Mouse (Mus musculus) lung, postnatal 0 days (tissue): ENCODE results near the gene Nacc1. TPM values are rescaled to one million over a fixed set of nuclear protein-coding genes. Genes with fewer than 3 reads are reported as not detected.

ENCODE experiments used
- ATAC-seq: fragments of 200-750 bp; cut with Nextera tagmentation; 2 replicates; pipeline ENCODE4 v1.8.0; 2017; ENCODE audit warnings: moderate library complexity
- DNase-seq: peaks from one replicate; pipeline ENCODE4 v3.0.0-alpha.2; 2016; ENCODE audit warnings: low spot score
- H3K27ac ChIP-seq: fragments of 300-500 bp; sonication (generic); 2 replicates; pipeline ENCODE4 v1.5.1; 2014; ENCODE audit warnings: antibody characterized with exemption, mild to moderate bottlenecking, low read length, mixed read lengths
- H3K27me3 ChIP-seq: fragments of 300-500 bp; sonication (generic); replicated peaks from 2 replicates; pipeline ENCODE4 v1.6.1; 2014; ENCODE audit warnings: low read length, mixed read lengths; ENCODE audit not compliant: insufficient read depth
- H3K36me3 ChIP-seq: fragments of 300-500 bp; sonication (generic); 2 replicates; pipeline ENCODE4 v1.6.1; 2014; ENCODE audit warnings: low read length, mixed read lengths; ENCODE audit not compliant: insufficient read depth
- H3K4me1 ChIP-seq: fragments of 300-500 bp; sonication (generic); 2 replicates; pipeline ENCODE4 v1.6.1; 2014; ENCODE audit warnings: antibody characterized with exemption, low read depth, low read length, mixed read lengths; ENCODE audit not compliant: insufficient read depth
- H3K4me2 ChIP-seq: fragments of 300-500 bp; sonication (generic); replicated peaks from 2 replicates; pipeline ENCODE4 v1.6.1; 2014; ENCODE audit warnings: low read depth, mild to moderate bottlenecking, low read length, moderate library complexity, mixed read lengths
- H3K4me3 ChIP-seq: fragments of 300-500 bp; sonication (generic); 2 replicates; pipeline ENCODE4 v1.5.1; 2014; ENCODE audit warnings: low read depth, low read length
- H3K9ac ChIP-seq: fragments of 300-500 bp; sonication (generic); replicated peaks from 2 replicates; pipeline ENCODE4 v1.6.1; 2014; ENCODE audit warnings: low read depth, mild to moderate bottlenecking
- H3K9me3 ChIP-seq: fragments of 300-500 bp; sonication (generic); 2 replicates; pipeline ENCODE4 v1.6.1; 2016; ENCODE audit warnings: low read length, mixed read lengths
- CTCF ChIP-seq: IDR thresholded peaks from 2 replicates; pipeline ENCODE4 v1.5.1; 2016; ENCODE audit warnings: antibody characterized with exemption, mild to moderate bottlenecking
- EP300 ChIP-seq: IDR thresholded peaks from 2 replicates; pipeline ENCODE4 v1.6.1; 2016; ENCODE audit warnings: antibody characterized with exemption, mild to moderate bottlenecking, control low read depth
- WGBS: fragments of 180-500 bp; shearing (Covaris S2); extraction: QIAGEN DNeasy Blood & Tissue Kit; methylation state at CpG from one replicate; pipeline ENCODE4 v1.1.7; 2014; 5-methylcytosine and 5-hydroxymethylcytosine counted together
- polyA plus RNA-seq: library from polyadenylated mRNA; unstranded; fragments of >200 nt; fragmentation: Nextera tagmentation; extraction: Ambion mirVana; gene quantifications from 2 replicates; pipeline ENCODE4 v1.2.1, GENCODE M21; 2015

Gene Nacc1
- polyA plus RNA-seq, 1 experiment from 2014 or later: 7.4 TPM

GRCm38 (mm10) chr8:84637946-84638554 is 49.6 kb downstream of the Nacc1 start:
- no peaks in the 10 kb centered on the region for H3K36me3 ChIP-seq
- TF ChIP-seq CTCF (no peak), EP300 (no peak)
- no peak for ATAC-seq
- no peaks in the 10 kb centered on the region; the same call in 1 of the 2 replicates for H3K4me1 ChIP-seq
- 39% methylated on average over 8 of the region's 8 CpGs for WGBS
- no peak for DNase-seq
- H3K27ac ChIP-seq: no peak overlapping the region
- peak overlapping the region; percentile 55 for H3K4me3 ChIP-seq
- no peaks in the 10 kb centered on the region for H3K27me3 ChIP-seq
- peak overlapping the region; percentile 77 for H3K4me2 ChIP-seq
- peak overlapping the region; percentile 54; the same call in 1 of the 2 replicates for H3K9ac ChIP-seq
- H3K9me3 ChIP-seq: no peaks in the 10 kb centered on the region

GRCm38 (mm10) chr8:84636051-84636691 is 51.5 kb downstream of the Nacc1 start:
- no peaks in the 10 kb centered on the region; the same call in 1 of the 2 replicates for H3K4me1 ChIP-seq
- no peak overlapping the region for H3K27ac ChIP-seq
- H3K9me3 ChIP-seq: no peaks in the 10 kb centered on the region
- H3K27me3 ChIP-seq: no peaks in the 10 kb centered on the region
- no peak overlapping the region for H3K9ac ChIP-seq
- H3K36me3 ChIP-seq: no peaks in the 10 kb centered on the region
- H3K4me2 ChIP-seq: no peak overlapping the region
- 77% methylated on average over 17 of the region's 17 CpGs for WGBS
- peak; percentile 81 for DNase-seq
- TF ChIP-seq CTCF (no peak), EP300 (peak; percentile 31; the same call in 1 of the 2 replicates)
- H3K4me3 ChIP-seq: no peak overlapping the region
- ATAC-seq: peak; percentile 14; the same call in 1 of the 2 replicates

GRCm38 (mm10) chr8:84635397-84636050 is 52.1 kb downstream of the Nacc1 start:
- 57% methylated on average over 14 of the region's 14 CpGs for WGBS
- H3K27ac ChIP-seq: no peak overlapping the region
- no peak overlapping the region for H3K4me2 ChIP-seq
- H3K27me3 ChIP-seq: no peaks in the 10 kb centered on the region
- DNase-seq (no peak), ATAC-seq (no peak)
- no peaks in the 10 kb centered on the region for H3K9me3 ChIP-seq
- no peak overlapping the region for H3K4me3 ChIP-seq
- H3K4me1 ChIP-seq: no peaks in the 10 kb centered on the region; the same call in 1 of the 2 replicates
- no peaks in the 10 kb centered on the region for H3K36me3 ChIP-seq
- no peak overlapping the region for H3K9ac ChIP-seq
- TF ChIP-seq CTCF (no peak), EP300 (no peak)

GRCm38 (mm10) chr8:84634849-84635304 is 52.8 kb downstream of the Nacc1 start:
- 59% methylated on average over 9 of the region's 9 CpGs for WGBS
- Histone ChIP-seq H3K27ac (no peak overlapping the region), H3K4me2 (no peak overlapping the region), H3K27me3 (no peaks in the 10 kb centered on the region), H3K9me3 (no peaks in the 10 kb centered on the region), H3K4me1 (no peaks in the 10 kb centered on the region), H3K4me3 (no peak overlapping the region), H3K9ac (no peak overlapping the region), H3K36me3 (no peaks in the 10 kb centered on the region)
- DNase-seq: no peak
- TF ChIP-seq EP300 (no peak), CTCF (no peak)
- ATAC-seq: no peak

GRCm38 (mm10) chr8:84633841-84634584 is 53.6 kb downstream of the Nacc1 start:
- ATAC-seq (no peak), DNase-seq (no peak)
- WGBS: 40% methylated on average over 10 of the region's 10 CpGs
- Histone ChIP-seq H3K27ac (no peak overlapping the region), H3K4me3 (no peak overlapping the region), H3K4me1 (no peaks in the 10 kb centered on the region), H3K9me3 (no peaks in the 10 kb centered on the region), H3K36me3 (no peaks in the 10 kb centered on the region), H3K4me2 (no peak overlapping the region), H3K27me3 (no peaks in the 10 kb centered on the region), H3K9ac (no peak overlapping the region)
- TF ChIP-seq CTCF: no peak
- TF ChIP-seq EP300: no peak

GRCm38 (mm10) chr8:84631813-84632212 is 55.8 kb downstream of the Nacc1 start:
- Histone ChIP-seq H3K27ac (no peak overlapping the region), H3K27me3 (no peaks in the 10 kb centered on the region), H3K4me1 (no peaks in the 10 kb centered on the region), H3K4me3 (no peak overlapping the region), H3K36me3 (no peaks in the 10 kb centered on the region), H3K9ac (no peak overlapping the region), H3K4me2 (no peak overlapping the region), H3K9me3 (no peaks in the 10 kb centered on the region)
- DNase-seq (no peak), ATAC-seq (no peak)
- TF ChIP-seq EP300: no peak
- no peak for TF ChIP-seq CTCF
- 86% methylated on average over 3 of the region's 4 CpGs for WGBS
